Mouse (Mus musculus): ENCODE data around the gene Pcsk2. TPM values are rescaled to one million over a fixed set of nuclear protein-coding genes. Genes with fewer than 3 reads are reported as not detected.

The Pcsk2 gene
- 0.44 and 0.46 TPM in 2 replicates for polyA plus RNA-seq (2016; fragmentation: Nextera tagmentation; extraction: Ambion mirVana)

DNA sequence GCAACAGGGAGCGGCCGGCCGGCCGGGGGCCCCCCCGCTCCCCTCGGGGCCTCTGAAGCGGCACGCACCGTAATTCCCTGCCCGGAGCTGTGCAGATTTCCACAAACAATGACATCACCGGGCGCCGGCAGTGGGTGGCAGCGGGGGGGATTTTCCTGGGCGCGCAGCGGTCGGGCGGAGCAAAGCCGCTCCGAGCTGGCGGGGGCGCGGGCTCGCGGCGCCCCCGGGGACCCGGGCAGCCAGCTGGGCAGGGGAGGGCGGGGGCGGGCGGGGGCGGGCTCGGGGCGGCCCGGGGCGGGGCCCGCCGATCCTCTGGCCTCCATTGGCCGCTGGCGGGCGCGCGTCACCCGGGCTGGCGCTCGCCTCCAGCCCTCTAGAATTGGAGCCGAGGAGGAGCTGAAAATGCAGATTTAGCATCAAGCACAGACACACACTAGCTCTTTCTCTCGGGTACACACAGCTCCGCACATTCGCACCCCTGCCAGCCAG is at the start of gene Pcsk2:
Gene Pcsk2 (plus strand): TSS at position 399 of the 489 bp plus-strand sequence.
- WGBS = 0% methylated on average over 40 of the region's 51 CpGs
- Histone ChIP-seq H3K36me3 (no peaks in the 10 kb centered on the region), H3K27ac (no peak within 1 kb of the TSS), H3K4me2 (peak within 1 kb of the TSS; percentile 87), H3K4me1 (replicated peaks) (peaks cover 7% of the 10 kb centered on the region), H3K27me3 (peaks cover 57% of the 10 kb centered on the region), H3K9me3 (no peaks in the 10 kb centered on the region), H3K9ac (replicated peaks) (peak within 1 kb of the TSS; percentile 44; the same call in 1 of the 2 replicates), H3K4me3 (replicated peaks) (peak within 1 kb of the TSS; percentile 53)
- ATAC-seq (ENCODE audit: insufficient number of reproducible peaks, insufficient read depth, low FRiP score, low TSS enrichment, low read depth) = peak; percentile 82

DNA sequence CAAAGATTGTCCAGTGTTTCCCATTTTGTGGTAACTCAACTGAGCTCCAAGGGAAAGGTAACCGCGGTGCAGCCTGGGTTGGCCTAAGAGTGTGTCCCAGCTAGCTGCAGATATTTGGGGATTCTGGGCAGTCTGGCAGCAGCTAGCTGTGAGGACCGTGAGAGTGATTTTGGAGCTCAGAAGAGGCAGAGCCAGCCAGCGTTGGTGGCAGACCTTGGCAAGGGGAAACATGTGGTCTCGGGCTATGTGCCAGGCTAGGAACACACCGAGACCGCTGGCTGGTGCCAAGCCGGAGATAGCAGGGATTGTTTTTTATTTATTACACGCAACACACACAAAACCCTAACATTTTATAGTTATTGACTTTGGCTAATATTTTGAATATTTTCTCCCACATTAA is 45.1 kb upstream of the Pcsk2 start:
- Histone ChIP-seq H3K4me1 (replicated peaks) (no peaks in the 10 kb centered on the region), H3K9ac (replicated peaks) (no peak overlapping the region), H3K4me3 (replicated peaks) (no peak overlapping the region), H3K27ac (no peak overlapping the region), H3K27me3 (no peaks in the 10 kb centered on the region), H3K9me3 (no peaks in the 10 kb centered on the region), H3K36me3 (no peaks in the 10 kb centered on the region), H3K4me2 (no peak overlapping the region)
- no peak for ATAC-seq (ENCODE audit: insufficient number of reproducible peaks, insufficient read depth, low FRiP score, low TSS enrichment, low read depth)
- 92% methylated on average over 9 of the region's 9 CpGs for WGBS

DNA sequence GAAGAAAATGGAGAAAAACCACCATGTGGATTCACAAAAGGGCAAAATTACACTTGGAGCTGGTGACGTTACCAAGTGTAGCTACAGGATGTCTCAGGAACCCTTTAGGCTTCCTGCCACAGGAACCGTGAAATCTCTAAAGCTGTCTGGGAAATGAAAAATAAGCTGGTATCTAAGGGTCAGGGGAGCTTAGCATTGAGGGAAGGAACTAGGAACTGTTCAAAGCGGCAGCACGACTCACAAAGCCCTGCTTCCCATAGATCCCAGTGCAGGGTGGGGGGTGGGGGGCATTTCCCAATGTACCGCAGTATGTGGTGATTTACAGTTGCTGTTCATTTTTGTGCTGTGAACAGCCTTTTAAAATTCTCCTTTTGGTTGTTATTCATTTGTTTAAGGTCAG is 44.2 kb upstream of the Pcsk2 start:
- WGBS = 61% methylated on average over 5 of the region's 5 CpGs
- Histone ChIP-seq H3K9me3 (no peaks in the 10 kb centered on the region), H3K9ac (replicated peaks) (no peak overlapping the region), H3K4me3 (replicated peaks) (no peak overlapping the region), H3K27ac (no peak overlapping the region), H3K36me3 (no peaks in the 10 kb centered on the region), H3K27me3 (no peaks in the 10 kb centered on the region), H3K4me2 (no peak overlapping the region), H3K4me1 (replicated peaks) (no peaks in the 10 kb centered on the region)
- no peak for ATAC-seq (ENCODE audit: insufficient number of reproducible peaks, insufficient read depth, low FRiP score, low TSS enrichment, low read depth)

DNA sequence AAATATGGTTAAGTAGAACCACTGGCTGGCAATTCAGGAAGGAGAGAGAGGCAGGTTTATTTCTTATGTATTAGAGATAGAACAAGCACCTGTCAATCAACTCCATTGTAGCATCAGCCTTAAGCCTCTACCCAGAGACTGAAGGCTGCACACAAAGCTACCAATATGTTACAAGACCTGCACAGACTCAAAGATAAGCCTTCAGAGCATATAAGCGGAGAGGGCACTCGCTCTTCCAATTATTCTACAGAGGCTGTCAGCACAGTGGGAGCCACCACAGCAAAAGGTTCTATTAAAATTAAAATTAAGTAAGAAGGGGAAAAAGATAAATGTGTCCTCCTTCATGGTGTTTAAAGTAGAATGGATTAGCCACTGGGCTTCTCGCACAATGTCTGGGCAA is 43.8 kb upstream of the Pcsk2 start:
- Histone ChIP-seq H3K4me1 (replicated peaks) (no peaks in the 10 kb centered on the region), H3K9me3 (no peaks in the 10 kb centered on the region), H3K27me3 (no peaks in the 10 kb centered on the region), H3K4me2 (no peak overlapping the region), H3K27ac (no peak overlapping the region), H3K36me3 (no peaks in the 10 kb centered on the region), H3K4me3 (replicated peaks) (no peak overlapping the region), H3K9ac (replicated peaks) (no peak overlapping the region)
- no peak for ATAC-seq (ENCODE audit: insufficient number of reproducible peaks, insufficient read depth, low FRiP score, low TSS enrichment, low read depth)
- 88% methylated on average over 3 of the region's 3 CpGs for WGBS

DNA sequence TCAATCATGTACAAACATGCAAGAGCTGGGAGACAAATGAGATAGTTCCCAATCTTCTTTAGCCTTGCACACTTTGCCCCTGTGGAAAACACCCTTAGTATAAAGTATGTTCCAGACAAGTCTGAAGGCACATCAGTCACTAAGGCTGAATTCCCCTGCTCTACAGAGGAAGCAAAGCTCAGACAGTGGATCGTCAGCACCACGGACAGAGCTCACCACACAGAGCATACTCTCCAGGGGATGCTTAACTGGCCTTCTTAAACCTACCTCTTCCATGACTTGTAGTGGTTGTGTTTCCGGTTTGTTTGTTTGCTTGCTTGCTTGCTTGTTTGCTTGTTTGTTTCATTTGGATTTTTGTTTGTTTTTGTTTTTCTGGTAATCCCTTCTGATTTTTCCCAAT is 9.5 kb upstream of the Pcsk2 start:
- Histone ChIP-seq H3K9ac (replicated peaks) (no peak overlapping the region), H3K4me3 (replicated peaks) (no peak overlapping the region), H3K27ac (no peak overlapping the region), H3K4me1 (replicated peaks) (no peaks in the 10 kb centered on the region), H3K9me3 (no peaks in the 10 kb centered on the region), H3K36me3 (no peaks in the 10 kb centered on the region), H3K27me3 (no peaks in the 10 kb centered on the region), H3K4me2 (no peak overlapping the region)
- ATAC-seq (ENCODE audit: insufficient number of reproducible peaks, insufficient read depth, low FRiP score, low TSS enrichment, low read depth) = peak; percentile 73; the same call in 1 of the 2 replicates
- WGBS = 15% methylated on average over 3 of the region's 3 CpGs

DNA sequence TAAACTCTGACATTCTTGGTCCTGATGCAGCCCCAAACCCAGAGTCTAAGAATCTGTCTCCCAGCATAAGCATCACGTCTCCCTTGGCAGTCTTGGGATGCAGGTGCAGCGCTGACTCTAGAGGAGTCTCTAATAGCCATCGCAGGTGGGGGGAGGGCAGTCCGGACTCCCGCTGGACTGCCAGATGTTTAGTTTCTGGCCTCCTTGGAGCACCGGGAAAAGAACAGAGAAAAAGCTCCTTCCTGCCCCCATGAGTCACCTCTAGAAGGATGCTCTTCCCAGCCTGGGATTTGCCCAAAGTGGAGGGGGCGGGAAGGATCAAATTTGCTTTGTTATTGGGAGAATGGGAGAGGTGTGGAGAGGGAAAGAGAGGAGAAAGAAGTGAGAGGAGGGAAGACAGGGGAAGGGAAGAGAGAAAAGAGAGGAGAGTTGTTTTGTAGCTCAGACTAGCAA is 631 bp upstream of the Pcsk2 start:
- peak overlapping the region; percentile 44; the same call in 1 of the 2 replicates for H3K9ac ChIP-seq (replicated peaks)
- H3K27me3 ChIP-seq = peaks cover 57% of the 10 kb centered on the region
- H3K36me3 ChIP-seq = no peaks in the 10 kb centered on the region
- peaks cover 7% of the 10 kb centered on the region for H3K4me1 ChIP-seq (replicated peaks)
- H3K4me3 ChIP-seq (replicated peaks) = peak overlapping the region; percentile 53
- H3K4me2 ChIP-seq = peak overlapping the region; percentile 87
- 1% methylated on average over 7 of the region's 7 CpGs for WGBS
- ATAC-seq (ENCODE audit: insufficient number of reproducible peaks, insufficient read depth, low FRiP score, low TSS enrichment, low read depth) = peak; percentile 56
- no peak overlapping the region for H3K27ac ChIP-seq
- no peaks in the 10 kb centered on the region for H3K9me3 ChIP-seq

DNA sequence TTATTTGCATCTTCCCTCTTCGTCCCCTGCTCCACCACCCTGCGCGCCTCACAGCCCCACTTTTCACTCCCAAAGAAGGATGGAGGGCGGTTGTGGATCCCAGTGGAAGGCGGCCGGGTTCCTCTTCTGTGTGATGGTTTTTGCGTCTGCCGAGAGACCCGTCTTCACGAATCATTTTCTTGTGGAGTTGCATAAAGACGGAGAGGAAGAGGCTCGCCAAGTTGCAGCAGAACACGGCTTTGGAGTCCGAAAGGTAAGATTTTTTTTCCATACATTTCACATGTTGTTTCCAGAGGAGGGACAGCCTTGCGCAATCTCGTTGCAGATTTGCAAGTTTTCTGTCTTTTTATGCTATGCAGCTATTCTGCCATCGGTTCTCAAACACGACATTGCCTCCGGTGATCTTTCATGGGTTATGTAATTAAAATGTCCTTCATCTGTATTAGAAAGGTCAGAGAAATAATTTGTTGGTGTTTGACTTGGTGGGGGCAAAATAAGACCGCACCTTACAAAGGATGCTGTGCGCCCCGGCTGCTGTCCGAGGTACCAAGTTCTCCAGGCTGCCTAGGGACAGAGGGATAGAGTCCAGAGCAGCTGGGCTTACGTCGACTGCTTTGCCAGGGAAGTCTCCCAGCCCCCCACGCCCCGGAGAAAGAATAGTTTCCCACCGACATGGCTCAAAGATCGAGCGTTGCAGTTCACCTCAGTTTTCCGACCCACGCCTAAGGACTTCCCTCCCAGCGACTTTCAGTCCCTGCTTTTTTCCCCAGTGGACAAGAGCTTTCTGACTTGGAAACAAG is 656 bp downstream of the Pcsk2 start:
- H3K4me2 ChIP-seq = peak overlapping the region; percentile 87
- H3K27me3 ChIP-seq = peaks cover 57% of the 10 kb centered on the region
- no peaks in the 10 kb centered on the region for H3K9me3 ChIP-seq
- under 1% methylated on average over 33 of the region's 33 CpGs for WGBS
- no peaks in the 10 kb centered on the region for H3K36me3 ChIP-seq
- H3K4me3 ChIP-seq (replicated peaks) = peak overlapping the region; percentile 53
- H3K4me1 ChIP-seq (replicated peaks) = peaks cover 7% of the 10 kb centered on the region
- H3K27ac ChIP-seq = no peak overlapping the region
- no peak overlapping the region for H3K9ac ChIP-seq (replicated peaks)
- ATAC-seq (ENCODE audit: insufficient number of reproducible peaks, insufficient read depth, low FRiP score, low TSS enrichment, low read depth) = peak; percentile 69; the same call in 1 of the 2 replicates

DNA sequence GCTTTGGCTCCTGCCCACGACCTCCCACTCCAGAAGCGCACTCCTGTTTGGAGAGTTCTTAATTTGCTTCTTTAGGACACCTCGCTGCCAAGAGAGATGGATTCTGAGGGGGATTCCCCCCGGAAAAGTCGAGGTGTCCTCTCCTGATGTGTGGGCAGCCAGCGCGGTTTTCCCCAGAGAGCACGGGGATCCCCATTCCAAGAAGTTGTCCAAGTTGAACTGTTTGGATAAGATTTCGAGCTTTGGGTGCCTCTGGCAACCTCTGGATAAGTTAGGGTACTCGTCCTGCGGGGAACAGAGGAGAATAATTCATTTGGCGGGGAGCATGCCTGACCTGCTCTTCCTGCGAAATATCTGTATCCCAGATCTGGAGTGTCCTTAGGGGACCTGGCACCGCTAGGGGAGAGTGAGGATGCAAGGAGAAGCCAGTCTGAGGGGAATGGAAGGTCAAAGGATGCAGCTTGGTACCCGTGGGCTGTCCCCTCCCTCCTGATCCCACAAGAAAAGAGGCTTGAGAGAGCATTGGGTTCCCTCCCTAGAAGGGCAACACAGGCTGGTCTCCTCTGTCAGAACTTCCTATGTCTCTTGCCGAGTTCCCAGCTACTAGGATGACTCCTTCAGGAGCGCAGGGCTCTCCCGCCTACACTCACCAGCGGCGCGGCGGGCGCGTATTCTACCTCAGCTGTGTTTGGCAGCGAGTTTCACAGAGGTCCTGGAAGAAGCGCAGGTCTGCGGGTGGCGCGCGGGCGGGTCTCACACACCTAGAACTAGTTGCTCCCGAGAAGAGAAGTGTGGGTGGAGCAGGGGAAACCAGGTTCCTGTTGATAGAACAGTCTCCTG is 1.5 kb downstream of the Pcsk2 start:
- WGBS = 3% methylated on average over 32 of the region's 32 CpGs
- ATAC-seq (ENCODE audit: insufficient number of reproducible peaks, insufficient read depth, low FRiP score, low TSS enrichment, low read depth) = no peak
- Histone ChIP-seq H3K36me3 (no peaks in the 10 kb centered on the region), H3K9ac (replicated peaks) (no peak overlapping the region), H3K4me1 (replicated peaks) (peaks cover 7% of the 10 kb centered on the region), H3K4me3 (replicated peaks) (no peak overlapping the region; the same call in 1 of the 2 replicates), H3K9me3 (no peaks in the 10 kb centered on the region), H3K27ac (no peak overlapping the region), H3K27me3 (peaks cover 57% of the 10 kb centered on the region), H3K4me2 (0 out of 2 replicates have a peak overlapping the region, but pooled peaks have one; percentile 87)

DNA sequence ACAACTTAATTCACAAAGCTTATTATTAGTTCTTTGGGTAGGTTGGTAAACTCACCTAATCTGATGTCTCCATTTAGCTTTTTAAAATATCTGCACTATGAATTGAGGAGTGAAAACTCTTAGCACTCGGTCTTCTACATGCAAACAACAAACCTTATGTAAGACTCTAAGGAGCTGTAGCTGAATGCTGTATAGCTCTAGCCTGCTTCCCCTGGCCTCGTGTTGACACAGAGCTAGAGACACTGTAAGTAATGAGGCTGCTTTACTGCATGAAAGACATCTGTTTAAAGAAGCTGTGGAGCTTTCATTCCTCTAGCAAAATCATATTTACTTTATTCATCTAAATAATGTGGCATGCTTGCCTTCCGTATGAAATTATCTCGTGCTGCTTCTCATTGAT is 14.4 kb downstream of the Pcsk2 start:
- H3K27me3 ChIP-seq = no peaks in the 10 kb centered on the region
- H3K4me1 ChIP-seq (replicated peaks) = no peaks in the 10 kb centered on the region
- no peak overlapping the region for H3K9ac ChIP-seq (replicated peaks)
- WGBS = 78% methylated on average over 4 of the region's 4 CpGs
- H3K4me3 ChIP-seq (replicated peaks) = no peak overlapping the region
- no peak overlapping the region for H3K4me2 ChIP-seq
- no peaks in the 10 kb centered on the region for H3K9me3 ChIP-seq
- no peak for ATAC-seq (ENCODE audit: insufficient number of reproducible peaks, insufficient read depth, low FRiP score, low TSS enrichment, low read depth)
- no peak overlapping the region for H3K27ac ChIP-seq
- no peaks in the 10 kb centered on the region for H3K36me3 ChIP-seq

DNA sequence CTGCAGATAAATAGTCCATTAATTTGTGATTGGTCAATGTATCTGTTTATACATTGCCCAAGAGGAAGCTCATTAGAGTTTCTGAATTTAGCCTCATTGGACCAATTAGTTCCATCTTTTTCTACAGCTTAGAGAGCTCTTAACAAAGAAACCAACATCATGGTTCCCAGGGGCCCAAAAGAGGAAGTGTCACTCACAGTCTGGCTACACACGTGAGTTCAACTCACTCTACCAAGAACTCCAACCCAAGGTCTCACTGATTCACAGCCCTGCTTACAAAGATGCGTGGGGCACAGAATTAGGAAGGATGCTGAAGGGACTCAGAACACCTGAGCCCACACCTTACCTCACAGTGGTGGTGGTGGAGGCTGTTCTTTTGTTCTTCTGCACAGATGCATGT is 19.1 kb downstream of the Pcsk2 start:
- H3K27ac ChIP-seq = no peak overlapping the region
- no peak overlapping the region for H3K9ac ChIP-seq (replicated peaks)
- ATAC-seq (ENCODE audit: insufficient number of reproducible peaks, insufficient read depth, low FRiP score, low TSS enrichment, low read depth) = no peak
- no peaks in the 10 kb centered on the region for H3K4me1 ChIP-seq (replicated peaks)
- no peaks in the 10 kb centered on the region for H3K9me3 ChIP-seq
- H3K4me2 ChIP-seq = no peak overlapping the region
- no peaks in the 10 kb centered on the region for H3K36me3 ChIP-seq
- 82% methylated on average over 2 of the region's 2 CpGs for WGBS
- H3K4me3 ChIP-seq (replicated peaks) = no peak overlapping the region
- H3K27me3 ChIP-seq = no peaks in the 10 kb centered on the region

DNA sequence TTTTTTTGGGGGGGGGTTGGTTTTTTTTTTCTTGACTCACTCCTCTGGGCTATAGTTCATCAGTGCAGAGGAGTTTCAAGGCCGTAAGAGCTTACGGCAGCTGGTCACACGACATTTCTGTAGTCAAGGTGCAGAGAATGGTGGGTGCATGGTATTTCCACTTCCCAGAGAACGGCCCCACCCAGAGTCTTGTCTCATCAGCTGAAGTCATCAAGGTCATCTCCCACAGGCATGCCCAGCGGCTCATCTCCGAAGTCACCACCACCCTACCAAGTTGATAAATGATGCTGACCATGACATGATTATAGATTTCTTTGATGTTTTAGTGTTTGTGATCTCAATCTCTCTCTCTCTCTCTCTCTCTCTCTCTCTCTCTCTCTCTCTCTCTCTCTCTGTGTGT is 20.0 kb downstream of the Pcsk2 start:
- H3K4me3 ChIP-seq (replicated peaks) = no peak overlapping the region

More for the DNA sequence above, 20.0 kb downstream of the Pcsk2 start:
- Histone ChIP-seq H3K9me3 (no peaks in the 10 kb centered on the region), H3K27me3 (no peaks in the 10 kb centered on the region), H3K27ac (no peak overlapping the region), H3K36me3 (no peaks in the 10 kb centered on the region), H3K4me2 (no peak overlapping the region), H3K4me1 (replicated peaks) (no peaks in the 10 kb centered on the region), H3K9ac (replicated peaks) (no peak overlapping the region)
- no peak for ATAC-seq (ENCODE audit: insufficient number of reproducible peaks, insufficient read depth, low FRiP score, low TSS enrichment, low read depth)
- WGBS = 88% methylated on average over 6 of the region's 6 CpGs

All from limb, embryonic 12.5 days (tissue).